Mouse (Mus musculus) CD8-positive naive resting alpha-beta T cell, adult 2 months (primary cell): ENCODE data around the gene Lrig1.
A peak's percentile ranks its signal among the peaks of the same experiment; 100 is the strongest.

ENCODE experiments used
- DNase-seq, 2 experiments: peaks; one replicate each; pipeline ENCODE4 v3.0.0; 2022; ENCODE audit warnings: low read depth in 2 of 2, low spot score in 2 of 2

The Lrig1 gene

GRCm38 (mm10) chr6:94699173-94699987, 578 bp downstream of the Lrig1 start:
- peak; percentile 33 to 36 for DNase-seq

- DNase-seq, result no peak
These were observed 1.3 kb downstream of the Lrig1 start for GRCm38 (mm10) chr6:94698509-94699172.

GRCm38 (mm10) chr6:94697423-94697822, 2.5 kb downstream of the Lrig1 start:
- DNase-seq, result no peak

GRCm38 (mm10) chr6:94696182-94697080, 3.5 kb downstream of the Lrig1 start:
- DNase-seq, result no peak

- DNase-seq, result no peak
These were observed 4.6 kb downstream of the Lrig1 start for GRCm38 (mm10) chr6:94695121-94695930.

GRCm38 (mm10) chr6:94694481-94694880, 5.5 kb downstream of the Lrig1 start:
- no peak for DNase-seq

- no peak for DNase-seq
These were observed 6.9 kb downstream of the Lrig1 start for GRCm38 (mm10) chr6:94693091-94693490.

- DNase-seq, result no peak
These were observed 8.0 kb downstream of the Lrig1 start for GRCm38 (mm10) chr6:94692003-94692402.

- DNase-seq, result no peak
These were observed 9.7 kb downstream of the Lrig1 start for GRCm38 (mm10) chr6:94690247-94690646.

- DNase-seq, result no peak
These were observed 11.2 kb downstream of the Lrig1 start for GRCm38 (mm10) chr6:94688722-94689121.

GRCm38 (mm10) chr6:94686048-94686447, 13.9 kb downstream of the Lrig1 start:
- DNase-seq, result no peak

GRCm38 (mm10) chr6:94685611-94686010, 14.3 kb downstream of the Lrig1 start:
- no peak for DNase-seq

GRCm38 (mm10) chr6:94684844-94685557, 15.0 kb downstream of the Lrig1 start:
- peak in 1 of 2 experiments; percentile 15 for DNase-seq

- peak in 1 of 2 experiments; percentile 28 for DNase-seq
These were observed 16.3 kb downstream of the Lrig1 start for GRCm38 (mm10) chr6:94683701-94684100.

GRCm38 (mm10) chr6:94682270-94682618, 17.7 kb downstream of the Lrig1 start:
- DNase-seq, result no peak

GRCm38 (mm10) chr6:94681446-94682269, 18.3 kb downstream of the Lrig1 start:
- DNase-seq, result peak; percentile 48 to 63

- peak in 1 of 2 experiments; percentile 14 for DNase-seq
These were observed 19.1 kb downstream of the Lrig1 start for GRCm38 (mm10) chr6:94680760-94681445.

- DNase-seq, result no peak
These were observed 20.7 kb downstream of the Lrig1 start for GRCm38 (mm10) chr6:94679249-94679648.
